Mouse (Mus musculus): ENCODE measurements around the gene Eid3.

GRCm38 (mm10) chr10:82823108-82823778 lies 43.2 kb upstream of the Eid3 start:
- no peak for TF ChIP-seq EP300 (IDR thresholded peaks at IDR 0.05; ENCODE audit: low read depth)
- no peak for TF ChIP-seq CTCF (IDR thresholded peaks at IDR 0.05; ENCODE audit: low read depth)

Data from heart, postnatal 0 days (tissue).